Mouse (Mus musculus) lung, embryonic 16.5 days (tissue): ENCODE data around the gene Atp5c1. TPM values are rescaled to one million over a fixed set of nuclear protein-coding genes. Genes with fewer than 3 reads are reported as not detected.

Experiments
- ATAC-seq: fragments of 200-750 bp; cut with Nextera tagmentation; 2 replicates; pipeline ENCODE4 v1.8.0; 2017; ENCODE audit warnings: low read depth, mild to moderate bottlenecking, moderate library complexity
- H3K27ac ChIP-seq: fragments of 300-500 bp; sonication (generic); 2 replicates; pipeline ENCODE4 v1.5.1; 2014; ENCODE audit warnings: mild to moderate bottlenecking, control low read depth, low read length
- H3K27me3 ChIP-seq: fragments of 300-500 bp; sonication (generic); 2 replicates; pipeline ENCODE4 v1.6.1; 2014; ENCODE audit warnings: low read depth, low read length, mixed read lengths; ENCODE audit not compliant: control insufficient read depth, insufficient read depth
- H3K36me3 ChIP-seq: fragments of 300-500 bp; sonication (generic); 2 replicates; pipeline ENCODE4 v1.6.1; 2014; ENCODE audit warnings: low read length; ENCODE audit not compliant: control insufficient read depth, insufficient read depth
- H3K4me1 ChIP-seq: fragments of 300-500 bp; sonication (generic); replicated peaks from 2 replicates; pipeline ENCODE4 v1.6.1; 2014; ENCODE audit warnings: low read length, mixed read lengths; ENCODE audit not compliant: control insufficient read depth, insufficient read depth
- H3K4me2 ChIP-seq: fragments of 300-500 bp; sonication (generic); 2 replicates; pipeline ENCODE4 v1.6.1; 2014; ENCODE audit warnings: low read depth, low read length, control low read depth
- H3K4me3 ChIP-seq: fragments of 300-500 bp; sonication (generic); 2 replicates; pipeline ENCODE4 v1.5.1; 2014; ENCODE audit warnings: mild to moderate bottlenecking, low read length, control low read depth
- H3K9ac ChIP-seq: fragments of 300-500 bp; sonication (generic); 2 replicates; pipeline ENCODE4 v1.6.1; 2014; ENCODE audit warnings: low read length, control low read depth
- H3K9me3 ChIP-seq: fragments of 300-500 bp; sonication (generic); 2 replicates; pipeline ENCODE4 v1.6.1; 2016; ENCODE audit warnings: low read length; ENCODE audit not compliant: control insufficient read depth
- WGBS: fragments of 180-500 bp; shearing (Covaris S2); extraction: QIAGEN DNeasy Blood & Tissue Kit; methylation state at CpG from one replicate; pipeline ENCODE4 v1.1.7; 2014; 5-methylcytosine and 5-hydroxymethylcytosine counted together
- polyA plus RNA-seq: library from polyadenylated mRNA; unstranded; fragments of >200 nt; fragmentation: Nextera tagmentation; extraction: Ambion mirVana; gene quantifications from 2 replicates; pipeline ENCODE4 v1.2.1, GENCODE M21; 2015

Gene Atp5c1
- polyA plus RNA-seq, 1 experiment from 2014 or later, result 530 TPM

DNA sequence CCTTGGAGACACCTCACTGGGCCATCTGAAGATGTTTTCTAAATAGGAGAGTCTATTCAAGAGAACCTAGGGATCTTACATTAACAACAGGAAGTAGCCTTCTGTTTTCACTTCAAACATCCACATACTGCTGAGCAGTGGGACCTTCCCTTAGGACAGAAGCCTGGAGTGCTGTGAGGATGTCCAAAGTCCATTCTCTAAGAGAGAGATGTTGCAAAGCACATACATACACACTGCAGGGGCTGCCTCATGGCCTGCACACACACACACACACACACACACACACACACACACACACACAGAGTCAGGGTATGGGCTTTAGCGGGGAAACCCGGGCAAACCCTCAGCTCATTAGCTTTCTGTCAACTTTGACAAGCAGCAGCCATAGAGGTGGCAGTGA is 20.2 kb upstream of the Atp5c1 start:
- no peak overlapping the region for H3K4me2 ChIP-seq
- no peak for ATAC-seq
- WGBS, result 65% methylated on average over 2 of the region's 2 CpGs

GRCm38 (mm10) chr2:10098598-10099215 is 18.4 kb upstream of the Atp5c1 start:
- Histone ChIP-seq H3K4me1 (no peaks in the 10 kb centered on the region), H3K36me3 (no peaks in the 10 kb centered on the region), H3K27me3 (no peaks in the 10 kb centered on the region), H3K4me3 (no peak overlapping the region), H3K9me3 (no peaks in the 10 kb centered on the region), H3K27ac (no peak overlapping the region), H3K4me2 (no peak overlapping the region), H3K9ac (no peak overlapping the region)
- 30% methylated on average over 9 of the region's 9 CpGs for WGBS
- ATAC-seq, result no peak

More for the DNA sequence above, 20.2 kb upstream of the Atp5c1 start:
- Histone ChIP-seq H3K36me3 (no peaks in the 10 kb centered on the region), H3K4me1 (no peaks in the 10 kb centered on the region), H3K27ac (no peak overlapping the region), H3K4me3 (no peak overlapping the region), H3K9ac (no peak overlapping the region), H3K27me3 (no peaks in the 10 kb centered on the region), H3K9me3 (no peaks in the 10 kb centered on the region)

- H3K4me3 ChIP-seq, result no peak overlapping the region
- no peak overlapping the region for H3K9ac ChIP-seq
- ATAC-seq, result no peak
- H3K9me3 ChIP-seq, result no peaks in the 10 kb centered on the region
- peaks cover 27% of the 10 kb centered on the region for H3K36me3 ChIP-seq
- H3K27ac ChIP-seq, result no peak overlapping the region
- no peak overlapping the region for H3K4me2 ChIP-seq
- 66% methylated on average over 14 of the region's 14 CpGs for WGBS
- no peaks in the 10 kb centered on the region for H3K4me1 ChIP-seq
- H3K27me3 ChIP-seq, result no peaks in the 10 kb centered on the region
These were observed 14.2 kb upstream of the Atp5c1 start for GRCm38 (mm10) chr2:10094327-10095100.

DNA sequence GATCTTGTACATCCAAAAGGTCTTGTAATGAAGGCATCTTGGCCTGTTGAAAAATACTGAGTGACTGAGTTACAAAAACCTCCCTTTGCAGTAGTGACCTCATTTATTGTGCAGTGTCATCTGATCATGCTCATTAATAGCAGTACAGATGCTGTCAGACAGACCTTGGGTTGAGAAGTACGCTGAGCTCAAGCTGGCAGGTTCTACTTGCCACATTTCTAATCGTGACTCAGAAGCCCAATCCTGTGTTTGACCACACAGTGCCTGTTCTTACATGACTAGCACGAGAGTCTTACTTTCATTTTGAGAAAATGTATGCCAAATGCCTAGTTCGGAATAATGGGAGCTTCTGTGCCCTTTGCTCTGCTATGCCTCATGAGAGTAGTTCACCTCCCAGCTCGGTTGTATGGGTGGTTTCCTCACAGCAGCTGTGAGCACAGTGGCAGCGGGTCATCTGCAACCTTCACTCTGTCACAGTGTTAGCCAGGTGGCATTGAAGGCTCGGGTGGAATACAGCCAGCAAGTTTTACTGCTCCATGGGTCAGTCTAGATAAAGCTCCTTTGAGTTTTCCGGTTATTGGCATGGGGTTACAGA is 7.0 kb upstream of the Atp5c1 start:
- no peaks in the 10 kb centered on the region for H3K9me3 ChIP-seq
- ATAC-seq, result no peak
- H3K27me3 ChIP-seq, result no peaks in the 10 kb centered on the region
- H3K9ac ChIP-seq, result no peak overlapping the region
- no peak overlapping the region for H3K4me2 ChIP-seq
- no peak overlapping the region for H3K27ac ChIP-seq
- 84% methylated on average over 8 of the region's 8 CpGs for WGBS
- no peaks in the 10 kb centered on the region for H3K4me1 ChIP-seq
- no peak overlapping the region for H3K4me3 ChIP-seq
- H3K36me3 ChIP-seq, result peaks cover 30% of the 10 kb centered on the region

- H3K9me3 ChIP-seq, result no peaks in the 10 kb centered on the region
- peaks cover 21% of the 10 kb centered on the region for H3K4me1 ChIP-seq
- H3K4me3 ChIP-seq, result no peak overlapping the region
- WGBS, result 63% methylated on average over 1 of the region's 1 CpGs
- no peak overlapping the region for H3K27ac ChIP-seq
- ATAC-seq, result no peak
- H3K27me3 ChIP-seq, result no peaks in the 10 kb centered on the region
- H3K4me2 ChIP-seq, result no peak overlapping the region
- H3K9ac ChIP-seq, result no peak overlapping the region
- peaks cover 8% of the 10 kb centered on the region for H3K36me3 ChIP-seq
These were observed 2.4 kb upstream of the Atp5c1 start for GRCm38 (mm10) chr2:10082737-10083136.

DNA sequence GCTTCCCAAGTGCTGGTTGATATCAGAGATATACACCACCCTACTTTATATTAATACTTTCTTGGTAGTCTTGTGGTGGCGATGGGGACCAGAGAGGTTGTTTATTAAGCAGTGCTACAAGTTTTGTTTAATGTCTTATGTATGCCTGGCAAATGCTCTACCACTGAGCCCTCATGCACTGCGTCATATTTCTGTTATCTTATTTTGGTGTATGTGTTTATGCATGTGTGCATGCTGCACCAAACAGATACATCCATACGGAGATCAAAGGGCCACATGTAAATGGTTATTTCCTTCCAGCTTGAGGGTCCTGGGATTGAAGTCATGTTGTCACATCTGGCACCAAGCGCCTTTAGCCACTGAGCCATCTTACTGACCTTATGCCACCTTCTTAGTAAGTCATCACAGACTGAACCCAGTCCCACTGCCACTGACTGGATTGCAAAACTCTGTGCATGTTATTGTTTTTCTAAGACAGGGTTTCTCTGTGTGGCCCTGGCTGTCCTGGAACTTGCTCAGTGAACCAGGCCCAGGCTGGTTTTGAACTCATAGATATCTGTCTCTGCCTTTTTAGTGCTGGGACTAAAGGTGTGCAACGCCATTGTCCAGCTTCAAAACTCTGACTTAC is 1.3 kb upstream of the Atp5c1 start:
- H3K27ac ChIP-seq, result no peak overlapping the region
- peak overlapping the region; percentile 85 for H3K4me2 ChIP-seq
- 71% methylated on average over 5 of the region's 5 CpGs for WGBS
- H3K36me3 ChIP-seq, result no peaks in the 10 kb centered on the region; the same call in 1 of the 2 replicates
- no peak for ATAC-seq
- no peaks in the 10 kb centered on the region for H3K9me3 ChIP-seq
- H3K4me3 ChIP-seq, result peak overlapping the region; percentile 66
- H3K9ac ChIP-seq, result peak overlapping the region; percentile 51
- H3K4me1 ChIP-seq, result peaks cover 24% of the 10 kb centered on the region
- no peaks in the 10 kb centered on the region for H3K27me3 ChIP-seq

GRCm38 (mm10) chr2:10079745-10080309 is 483 bp downstream of the Atp5c1 start:
- ATAC-seq, result peak; percentile 3; the same call in 1 of the 2 replicates
- H3K9me3 ChIP-seq, result no peaks in the 10 kb centered on the region

DNA sequence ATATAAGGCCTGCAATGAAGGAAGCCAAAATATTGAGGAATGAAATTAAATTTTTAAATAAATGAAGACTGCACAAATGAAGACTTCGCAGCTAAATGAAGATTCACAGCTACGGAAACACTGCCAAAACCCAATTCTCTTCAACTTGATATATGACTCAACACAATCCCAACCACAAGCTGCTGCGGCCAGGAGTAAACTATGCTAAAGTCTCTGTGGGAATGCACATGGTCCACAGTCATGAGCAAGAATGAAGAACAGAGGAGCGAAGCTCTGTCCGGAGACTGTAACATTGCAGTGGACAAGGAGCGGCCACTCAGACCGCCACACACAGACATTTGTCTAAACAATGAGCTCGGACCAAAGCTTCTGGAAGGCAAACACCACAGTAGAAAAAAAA is 3.6 kb downstream of the Atp5c1 start:
- 66% methylated on average over 8 of the region's 8 CpGs for WGBS
- no peak for ATAC-seq
- Histone ChIP-seq H3K4me2 (no peak overlapping the region), H3K27ac (no peak overlapping the region), H3K36me3 (no peaks in the 10 kb centered on the region), H3K9me3 (no peaks in the 10 kb centered on the region), H3K9ac (no peak overlapping the region), H3K4me1 (peaks cover 23% of the 10 kb centered on the region), H3K4me3 (no peak overlapping the region), H3K27me3 (no peaks in the 10 kb centered on the region)

More at GRCm38 (mm10) chr2:10079745-10080309, 483 bp downstream of the Atp5c1 start:
- H3K9ac ChIP-seq, result peak overlapping the region; percentile 90
- no peaks in the 10 kb centered on the region for H3K36me3 ChIP-seq
- no peaks in the 10 kb centered on the region for H3K27me3 ChIP-seq
- WGBS, result under 1% methylated on average over 28 of the region's 28 CpGs
- peaks cover 24% of the 10 kb centered on the region for H3K4me1 ChIP-seq
- peak overlapping the region; percentile 62 for H3K4me2 ChIP-seq
- peak overlapping the region; percentile 66 for H3K4me3 ChIP-seq
- H3K27ac ChIP-seq, result peak overlapping the region; percentile 75

DNA sequence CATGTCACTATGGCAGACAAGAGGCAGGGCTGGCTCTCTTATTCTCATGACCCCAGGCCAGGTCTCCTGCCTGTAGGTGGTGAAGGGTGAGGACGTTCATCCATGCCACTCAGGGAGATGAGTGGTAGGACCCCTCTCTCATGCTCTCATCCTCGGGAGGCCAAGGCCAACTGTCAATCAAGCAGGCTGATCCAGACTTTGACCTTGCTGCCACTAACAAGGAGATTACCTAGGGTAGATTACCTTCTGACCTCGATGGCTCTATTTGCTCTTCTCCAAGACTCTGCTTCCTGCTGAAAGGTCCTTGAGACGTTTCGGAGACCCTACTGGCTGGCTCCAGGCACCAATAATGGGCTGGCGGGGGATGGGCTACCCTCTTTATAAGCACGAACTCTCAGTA is 5.8 kb downstream of the Atp5c1 start:
- H3K4me1 ChIP-seq, result peaks cover 17% of the 10 kb centered on the region

More for the DNA sequence above, 5.8 kb downstream of the Atp5c1 start:
- no peak for ATAC-seq
- Histone ChIP-seq H3K27ac (no peak overlapping the region), H3K4me3 (no peak overlapping the region), H3K27me3 (no peaks in the 10 kb centered on the region), H3K9ac (no peak overlapping the region), H3K4me2 (no peak overlapping the region), H3K9me3 (no peaks in the 10 kb centered on the region), H3K36me3 (no peaks in the 10 kb centered on the region)
- WGBS, result 62% methylated on average over 7 of the region's 7 CpGs
